Mouse (Mus musculus): ENCODE measurements around the gene Enpp5.

Enpp5 gene

GRCm38 (mm10) chr17:44100486-44100885 lies 21.9 kb downstream of the Enpp5 start:
- no peak for DNase-seq

- no peak for DNase-seq
Measured at GRCm38 (mm10) chr17:44100906-44101305, 22.3 kb downstream of the Enpp5 start.

DNA sequence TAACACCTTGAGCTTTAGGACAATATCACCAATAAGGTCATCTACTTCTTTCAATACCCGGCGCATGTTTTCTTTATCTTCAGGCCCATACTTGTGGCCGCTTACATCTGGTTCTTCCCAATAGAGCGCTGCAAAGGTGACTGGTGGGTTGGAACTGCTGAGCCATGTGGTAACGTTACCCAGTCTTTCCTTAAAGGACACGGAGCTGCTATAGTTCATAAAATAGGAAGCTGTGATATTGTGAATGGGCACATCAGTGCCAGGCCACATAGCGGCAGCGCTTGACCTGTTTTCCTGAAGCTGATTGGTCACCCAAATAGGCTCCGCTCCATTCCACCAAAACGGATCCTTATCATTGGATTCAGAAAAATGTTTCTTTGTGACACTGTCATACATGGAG lies 23.3 kb downstream of the Enpp5 start:
- no peak for DNase-seq

- peak; percentile 92 for DNase-seq
Measured at GRCm38 (mm10) chr17:44105287-44106138, 26.9 kb downstream of the Enpp5 start, which contains the start of gene Enpp4. Enpp4 (minus strand) TSS chr17:44105809.

DNA sequence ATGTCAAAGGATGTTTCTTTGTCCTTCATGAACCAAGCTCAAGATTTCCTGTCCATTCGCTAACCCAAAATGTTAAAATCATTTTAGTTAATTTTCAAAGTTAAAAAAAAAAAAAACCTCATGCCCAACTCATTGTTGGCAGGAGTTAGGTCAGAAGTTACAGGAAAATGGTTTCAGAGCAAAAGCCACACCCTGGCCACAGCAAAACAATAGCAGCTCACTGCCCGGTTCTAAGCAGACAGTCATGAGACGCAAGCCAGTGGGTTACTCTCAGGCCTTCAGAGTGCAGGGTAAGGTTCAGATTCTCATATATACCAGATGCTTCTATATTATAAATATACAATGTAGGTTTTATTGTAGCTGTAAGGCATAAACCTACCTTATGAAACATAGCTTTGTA lies 29.7 kb downstream of the Enpp5 start:
- no peak for DNase-seq

DNA sequence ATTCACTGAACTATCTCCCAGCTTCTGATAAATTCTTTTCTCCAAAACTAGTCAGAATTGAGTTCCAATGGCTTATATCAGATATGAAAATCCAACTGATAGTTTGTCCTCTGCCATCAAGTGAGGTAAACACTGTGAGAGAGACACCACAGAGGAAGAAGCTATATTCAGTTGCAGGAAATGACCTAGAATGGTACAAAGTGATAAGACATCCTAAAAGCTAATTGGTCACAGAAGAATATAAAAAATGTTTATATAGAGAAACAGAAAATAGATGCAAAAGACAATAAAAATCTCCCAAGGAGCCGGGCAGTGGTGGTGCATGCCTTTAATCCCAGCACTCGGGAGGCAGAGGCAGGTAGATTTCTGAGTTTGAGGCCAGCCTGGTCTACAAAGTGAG lies 38.0 kb downstream of the Enpp5 start:
- no peak for DNase-seq

- DNase-seq, result no peak
Measured at GRCm38 (mm10) chr17:44117721-44118120, 39.1 kb downstream of the Enpp5 start.

GRCm38 (mm10) chr17:44118231-44118630 lies 39.6 kb downstream of the Enpp5 start:
- no peak for DNase-seq

GRCm38 (mm10) chr17:44121366-44122100 lies 42.9 kb downstream of the Enpp5 start:
- DNase-seq, result peak; percentile 11

GRCm38 (mm10) chr17:44129092-44129750 lies 50.6 kb downstream of the Enpp5 start:
- DNase-seq, result no peak

GRCm38 (mm10) chr17:44130429-44130828 lies 51.8 kb downstream of the Enpp5 start:
- DNase-seq, result peak; percentile 87

DNA sequence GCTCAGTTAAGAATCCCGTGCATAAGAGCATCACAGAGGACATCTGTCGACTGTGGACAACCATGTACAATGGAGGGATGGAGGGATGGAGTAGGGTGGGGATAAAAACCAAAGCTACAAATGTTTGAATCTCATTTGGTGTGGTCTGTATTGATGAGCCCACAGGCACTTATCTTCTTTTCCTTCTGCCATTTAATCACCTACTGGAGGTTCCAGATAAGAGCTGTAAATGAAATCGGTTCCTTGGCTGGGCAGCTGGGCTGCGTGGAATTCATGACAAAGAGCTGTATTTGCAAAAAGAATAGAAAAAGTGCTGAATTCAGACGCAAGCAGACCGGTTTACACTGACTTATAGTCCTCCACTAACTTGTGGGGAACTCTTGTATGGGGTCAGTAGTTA lies 55.5 kb downstream of the Enpp5 start:
- no peak for DNase-seq

DNA sequence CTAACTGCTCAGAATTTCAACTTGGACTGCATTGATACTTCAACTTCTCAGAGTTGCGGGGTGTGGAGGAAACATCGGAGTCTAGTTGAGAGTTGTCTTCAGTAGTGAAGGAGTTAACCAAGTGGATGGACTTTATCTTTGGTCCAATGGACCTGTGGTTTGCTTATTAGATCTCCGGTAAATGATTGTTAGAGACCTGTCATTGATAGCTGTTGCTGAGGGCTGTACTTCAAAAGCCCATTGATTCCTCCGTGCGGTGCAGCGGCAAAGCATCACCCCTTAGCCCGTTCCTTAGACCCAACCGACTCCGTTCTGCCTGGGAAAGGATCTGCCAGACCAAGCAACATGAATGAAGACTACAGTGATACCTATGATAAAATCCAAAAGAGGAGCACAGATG lies 55.9 kb downstream of the Enpp5 start:
- no peak for DNase-seq

DNA sequence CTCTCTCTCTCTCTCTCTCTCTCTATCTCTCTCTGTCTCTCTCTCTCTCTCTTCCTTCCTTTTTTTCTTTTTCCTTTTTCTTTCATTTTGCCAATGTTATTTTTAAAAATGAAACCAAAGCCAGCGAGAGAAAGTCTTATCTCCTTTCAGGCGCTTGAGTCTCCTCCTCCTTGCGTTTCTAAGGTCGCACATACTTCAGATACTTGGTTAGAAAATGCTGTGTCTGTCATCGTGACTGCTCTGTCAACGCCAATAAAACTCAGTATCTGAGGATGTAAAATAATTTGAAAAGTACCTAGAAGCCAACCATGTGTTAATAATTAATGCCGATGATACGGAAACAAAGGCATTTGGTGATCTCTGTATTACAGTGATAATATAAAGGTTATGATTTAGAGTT lies 57.4 kb downstream of the Enpp5 start:
- DNase-seq, result no peak
